Mouse (Mus musculus) forebrain, embryonic 10.5 days (tissue): ENCODE results near the gene Bcl7c. TPM values are rescaled to one million over a fixed set of nuclear protein-coding genes. Genes with fewer than 3 reads are reported as not detected.

Experiments
- DNase-seq: peaks from one replicate; pipeline ENCODE4 v3.0.0-alpha.2; 2017; ENCODE audit warnings: low spot score; ENCODE audit errors: extremely low spot score
- H3K27ac ChIP-seq: fragments of 300-500 bp; sonication (generic); 2 replicates; pipeline ENCODE4 v1.5.1; 2016; ENCODE audit warnings: mild to moderate bottlenecking
- H3K27me3 ChIP-seq: fragments of 300-500 bp; sonication (generic); 2 replicates; pipeline ENCODE4 v1.6.1; 2016; ENCODE audit warnings: mild to moderate bottlenecking; ENCODE audit not compliant: poor library complexity, severe bottlenecking
- H3K36me3 ChIP-seq: fragments of 300-500 bp; sonication (generic); replicated peaks from 2 replicates; pipeline ENCODE4 v1.6.1; 2016; ENCODE audit warnings: mild to moderate bottlenecking, moderate library complexity
- H3K4me1 ChIP-seq: fragments of 300-500 bp; sonication (generic); 2 replicates; pipeline ENCODE4 v1.6.1; 2016
- H3K4me3 ChIP-seq: fragments of 300-500 bp; sonication (generic); 2 replicates; pipeline ENCODE4 v1.5.1; 2016; ENCODE audit warnings: mild to moderate bottlenecking, moderate library complexity
- H3K9me3 ChIP-seq: fragments of 300-500 bp; sonication (generic); 2 replicates; pipeline ENCODE4 v1.6.1; 2016; ENCODE audit warnings: mild to moderate bottlenecking, moderate library complexity
- WGBS: fragments of 180-500 bp; shearing (Covaris S2); methylation state at CpG from one replicate; pipeline ENCODE4 v1.1.7; 2016; 5-methylcytosine and 5-hydroxymethylcytosine counted together
- polyA plus RNA-seq: library from polyadenylated mRNA; unstranded; fragments of >200 nt; fragmentation: Nextera tagmentation; extraction: Ambion mirVana; gene quantifications from 2 replicates; pipeline ENCODE4 v1.2.1, GENCODE M21; 2016

The Bcl7c gene
- polyA plus RNA-seq, 1 experiment from 2014 or later = 50.4 TPM

GRCm38 (mm10) chr7:127691221-127691989 is 17.3 kb downstream of the Bcl7c start:
- WGBS = 3% methylated on average over 15 of the region's 15 CpGs
- H3K4me3 ChIP-seq = peak overlapping the region; percentile 48

GRCm38 (mm10) chr7:127689626-127690280 is 19.0 kb downstream of the Bcl7c start:
- peaks cover 20% of the 10 kb centered on the region for H3K4me1 ChIP-seq
- H3K27ac ChIP-seq = no peak overlapping the region
- H3K4me3 ChIP-seq = no peak overlapping the region
- no peak for DNase-seq
- no peaks in the 10 kb centered on the region for H3K9me3 ChIP-seq
- H3K36me3 ChIP-seq = peaks cover 10% of the 10 kb centered on the region
- no peaks in the 10 kb centered on the region for H3K27me3 ChIP-seq
- WGBS = 75% methylated on average over 9 of the region's 9 CpGs

More at GRCm38 (mm10) chr7:127691221-127691989, 17.3 kb downstream of the Bcl7c start:
- DNase-seq = peak; percentile 60
- H3K9me3 ChIP-seq = no peaks in the 10 kb centered on the region
- H3K4me1 ChIP-seq = peaks cover 18% of the 10 kb centered on the region
- no peaks in the 10 kb centered on the region for H3K27me3 ChIP-seq
- H3K27ac ChIP-seq = peak overlapping the region; percentile 84
- peaks cover 16% of the 10 kb centered on the region for H3K36me3 ChIP-seq

- H3K36me3 ChIP-seq = peaks cover 6% of the 10 kb centered on the region
- WGBS = 87% methylated on average over 7 of the region's 7 CpGs
- no peaks in the 10 kb centered on the region for H3K9me3 ChIP-seq
These were observed 19.8 kb downstream of the Bcl7c start for GRCm38 (mm10) chr7:127688935-127689334.

GRCm38 (mm10) chr7:127686740-127687449 is 21.8 kb downstream of the Bcl7c start:
- Histone ChIP-seq H3K9me3 (no peaks in the 10 kb centered on the region), H3K27me3 (no peaks in the 10 kb centered on the region), H3K4me1 (peaks cover 20% of the 10 kb centered on the region), H3K4me3 (no peak overlapping the region), H3K27ac (no peak overlapping the region), H3K36me3 (no peaks in the 10 kb centered on the region; the same call in 1 of the 2 replicates)
- 82% methylated on average over 11 of the region's 11 CpGs for WGBS
- DNase-seq = no peak

More at GRCm38 (mm10) chr7:127688935-127689334, 19.8 kb downstream of the Bcl7c start:
- peaks cover 20% of the 10 kb centered on the region for H3K4me1 ChIP-seq
- no peaks in the 10 kb centered on the region for H3K27me3 ChIP-seq
- DNase-seq = no peak
- no peak overlapping the region for H3K27ac ChIP-seq
- H3K4me3 ChIP-seq = no peak overlapping the region

- H3K27ac ChIP-seq = no peak overlapping the region
- H3K4me1 ChIP-seq = peaks cover 10% of the 10 kb centered on the region
These were observed 23.3 kb downstream of the Bcl7c start for GRCm38 (mm10) chr7:127685304-127686018.

GRCm38 (mm10) chr7:127681888-127682553 is 26.7 kb downstream of the Bcl7c start:
- Histone ChIP-seq H3K27ac (no peak overlapping the region), H3K4me3 (no peak overlapping the region), H3K27me3 (no peaks in the 10 kb centered on the region), H3K9me3 (no peaks in the 10 kb centered on the region), H3K36me3 (peaks cover 7% of the 10 kb centered on the region), H3K4me1 (peaks cover 10% of the 10 kb centered on the region)
- 94% methylated on average over 8 of the region's 8 CpGs for WGBS
- no peak for DNase-seq

More at GRCm38 (mm10) chr7:127685304-127686018, 23.3 kb downstream of the Bcl7c start:
- 82% methylated on average over 14 of the region's 14 CpGs for WGBS
- no peak overlapping the region for H3K4me3 ChIP-seq
- no peaks in the 10 kb centered on the region for H3K27me3 ChIP-seq
- no peak for DNase-seq
- H3K36me3 ChIP-seq = no peaks in the 10 kb centered on the region; the same call in 1 of the 2 replicates
- no peaks in the 10 kb centered on the region for H3K9me3 ChIP-seq

GRCm38 (mm10) chr7:127680541-127680940 is 28.2 kb downstream of the Bcl7c start:
- Histone ChIP-seq H3K4me1 (0 out of 2 replicates have a peak, but pooled peaks cover 3% of the 10 kb centered on the region), H3K27ac (no peak overlapping the region), H3K36me3 (peaks cover 9% of the 10 kb centered on the region), H3K27me3 (no peaks in the 10 kb centered on the region), H3K4me3 (no peak overlapping the region), H3K9me3 (no peaks in the 10 kb centered on the region)
- no peak for DNase-seq
- 93% methylated on average over 13 of the region's 13 CpGs for WGBS

GRCm38 (mm10) chr7:127678811-127679210 is 29.9 kb downstream of the Bcl7c start:
- no peak for DNase-seq
- peaks cover 9% of the 10 kb centered on the region for H3K36me3 ChIP-seq
- WGBS = 57% methylated on average over 2 of the region's 2 CpGs

GRCm38 (mm10) chr7:127677609-127678008 is 31.1 kb downstream of the Bcl7c start:
- no peak for DNase-seq
- H3K9me3 ChIP-seq = no peaks in the 10 kb centered on the region
- H3K27ac ChIP-seq = no peak overlapping the region
- 89% methylated on average over 4 of the region's 4 CpGs for WGBS
- H3K36me3 ChIP-seq = peaks cover 9% of the 10 kb centered on the region
- H3K4me1 ChIP-seq = peaks cover 7% of the 10 kb centered on the region; the same call in 1 of the 2 replicates
- no peaks in the 10 kb centered on the region for H3K27me3 ChIP-seq
- H3K4me3 ChIP-seq = no peak overlapping the region

More at GRCm38 (mm10) chr7:127678811-127679210, 29.9 kb downstream of the Bcl7c start:
- H3K4me3 ChIP-seq = no peak overlapping the region
- no peaks in the 10 kb centered on the region for H3K27me3 ChIP-seq
- H3K4me1 ChIP-seq = peaks cover 7% of the 10 kb centered on the region; the same call in 1 of the 2 replicates
- H3K9me3 ChIP-seq = no peaks in the 10 kb centered on the region
- no peak overlapping the region for H3K27ac ChIP-seq

- DNase-seq = peak; percentile 58
- H3K27ac ChIP-seq = no peak overlapping the region
- no peak overlapping the region for H3K4me3 ChIP-seq
- peaks cover 7% of the 10 kb centered on the region; the same call in 1 of the 2 replicates for H3K4me1 ChIP-seq
- H3K27me3 ChIP-seq = no peaks in the 10 kb centered on the region
- H3K36me3 ChIP-seq = peaks cover 9% of the 10 kb centered on the region
- no peaks in the 10 kb centered on the region for H3K9me3 ChIP-seq
- 70% methylated on average over 6 of the region's 6 CpGs for WGBS
These were observed 31.7 kb downstream of the Bcl7c start for GRCm38 (mm10) chr7:127677077-127677476.

- no peaks in the 10 kb centered on the region for H3K27me3 ChIP-seq
- DNase-seq = no peak
- 0 out of 2 replicates have a peak overlapping the region, but pooled peaks have one; percentile 8 for H3K27ac ChIP-seq
- H3K9me3 ChIP-seq = no peaks in the 10 kb centered on the region
- peaks cover 9% of the 10 kb centered on the region for H3K36me3 ChIP-seq
- peaks cover 7% of the 10 kb centered on the region; the same call in 1 of the 2 replicates for H3K4me1 ChIP-seq
- H3K4me3 ChIP-seq = no peak overlapping the region
- WGBS = 83% methylated on average over 9 of the region's 9 CpGs
These were observed 33.3 kb downstream of the Bcl7c start for GRCm38 (mm10) chr7:127675391-127675811.
